Mouse (Mus musculus): Measurements from ENCODE around the gene Aipl1.
A peak's percentile ranks its signal among the peaks of the same experiment; 100 is the strongest.

The Aipl1 gene

GRCm38 (mm10) chr11:72037409-72037808 is at the start of gene Aipl1:
TSS of gene Aipl1 (minus strand) at chr11:72037509.
- no peak for DNase-seq (ENCODE audit: low spot score in 2 of 2)

- no peak for DNase-seq (ENCODE audit: low spot score in 2 of 2)
Observed at GRCm38 (mm10) chr11:72086251-72087046, 49.1 kb upstream of the Aipl1 start.

DNA sequence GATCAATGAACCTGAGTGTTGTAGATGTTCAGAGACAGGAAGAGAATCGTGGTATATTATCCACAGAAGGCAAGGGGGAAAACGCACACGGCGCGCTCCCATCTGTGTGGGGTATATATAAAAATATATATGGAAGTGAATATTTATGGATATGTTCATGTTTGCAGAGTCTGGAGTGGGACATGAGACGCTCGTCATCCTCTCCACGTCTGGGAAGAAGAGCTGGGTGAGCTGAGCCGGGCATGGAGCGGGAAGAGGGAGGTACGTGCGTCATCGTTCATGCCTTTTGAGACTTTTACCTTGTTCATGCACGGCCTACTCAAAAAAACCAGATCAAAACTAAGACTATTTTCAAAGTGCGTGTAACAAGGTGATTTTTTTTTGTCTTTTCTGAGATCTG is 47.0 kb upstream of the Aipl1 start:
- DNase-seq (ENCODE audit: low spot score in 2 of 2) = no peak

GRCm38 (mm10) chr11:72082601-72083000 is 45.3 kb upstream of the Aipl1 start:
- DNase-seq (ENCODE audit: low spot score in 2 of 2) = no peak

GRCm38 (mm10) chr11:72080461-72080860 is 43.2 kb upstream of the Aipl1 start:
- DNase-seq (ENCODE audit: low spot score in 2 of 2) = no peak

DNA sequence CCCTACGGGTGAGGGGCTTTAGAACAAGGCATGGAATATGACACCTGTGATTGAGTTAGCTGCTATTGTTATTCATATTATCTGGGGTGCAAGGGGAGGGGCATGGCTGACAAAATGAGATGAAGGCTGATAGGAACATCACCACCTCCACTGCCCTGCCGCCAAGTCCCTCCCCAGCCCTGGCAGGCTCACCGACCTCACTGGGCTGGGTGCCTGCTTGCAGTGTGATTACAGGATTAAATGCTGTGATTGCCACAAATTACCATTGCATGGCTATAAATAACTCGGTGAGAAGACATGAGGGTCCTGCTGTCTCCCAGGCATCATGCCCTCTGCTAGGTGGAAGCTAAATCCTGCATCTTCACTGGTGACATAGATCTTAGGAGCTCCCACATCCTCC is 41.3 kb upstream of the Aipl1 start:
- DNase-seq (ENCODE audit: low spot score in 2 of 2) = no peak

DNA sequence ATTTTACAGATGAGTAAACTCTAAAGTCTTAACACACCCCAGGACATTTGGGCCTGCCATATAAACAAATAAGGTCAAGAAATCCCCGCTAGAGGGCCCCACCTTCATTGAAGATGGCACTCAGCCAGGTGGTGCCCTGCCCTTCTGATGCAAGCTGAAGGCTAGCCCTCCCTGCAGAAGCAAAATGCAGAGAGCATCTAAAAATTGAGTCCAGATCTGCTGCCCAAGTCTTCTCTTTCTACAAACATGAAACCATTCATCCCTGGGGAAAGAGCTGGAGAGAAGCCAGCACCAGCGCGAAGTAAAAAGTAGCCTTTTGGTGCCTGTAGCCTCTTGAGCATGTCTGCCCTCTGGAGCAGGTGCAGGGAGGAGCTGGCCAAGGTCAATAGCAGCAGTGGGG is 40.7 kb upstream of the Aipl1 start:
- DNase-seq (ENCODE audit: low spot score in 2 of 2) = no peak

- DNase-seq (ENCODE audit: low spot score in 2 of 2) = no peak
Observed at GRCm38 (mm10) chr11:72074230-72074629, 36.9 kb upstream of the Aipl1 start.

GRCm38 (mm10) chr11:72072331-72072905 is 35.1 kb upstream of the Aipl1 start:
- DNase-seq (ENCODE audit: low spot score in 2 of 2) = no peak

- no peak for DNase-seq (ENCODE audit: low spot score in 2 of 2)
Observed at GRCm38 (mm10) chr11:72070733-72071132, 33.4 kb upstream of the Aipl1 start.

- DNase-seq (ENCODE audit: low spot score in 2 of 2) = no peak
Observed at GRCm38 (mm10) chr11:72068026-72068425, 30.7 kb upstream of the Aipl1 start.

- no peak for DNase-seq (ENCODE audit: low spot score in 2 of 2)
Observed at GRCm38 (mm10) chr11:72067326-72067725, 30.0 kb upstream of the Aipl1 start.

GRCm38 (mm10) chr11:72066330-72066729 is 29.0 kb upstream of the Aipl1 start:
- DNase-seq (ENCODE audit: low spot score in 2 of 2) = no peak

DNA sequence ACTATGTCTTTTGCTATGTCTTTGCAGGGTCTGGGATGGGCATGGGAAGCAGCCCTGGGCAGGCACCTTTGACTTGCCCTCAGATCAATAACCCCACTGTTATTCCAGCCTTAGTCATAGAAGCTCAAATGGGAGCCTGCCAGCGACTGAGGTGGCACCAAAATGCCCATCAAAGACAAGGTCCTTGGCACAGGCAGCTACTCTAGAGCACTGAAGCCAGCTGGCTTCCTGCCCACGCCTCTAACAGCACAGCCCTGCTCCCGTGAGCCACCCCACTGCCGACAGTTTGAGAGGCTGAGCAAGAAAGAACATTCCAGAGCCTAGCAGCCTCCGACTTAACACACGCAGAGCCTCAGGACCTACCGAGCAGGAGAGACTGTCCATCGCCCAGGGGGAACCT is 27.8 kb upstream of the Aipl1 start:
- DNase-seq (ENCODE audit: low spot score in 2 of 2) = no peak

- no peak for DNase-seq (ENCODE audit: low spot score in 2 of 2)
Observed at GRCm38 (mm10) chr11:72064414-72064813, 27.1 kb upstream of the Aipl1 start.

DNA sequence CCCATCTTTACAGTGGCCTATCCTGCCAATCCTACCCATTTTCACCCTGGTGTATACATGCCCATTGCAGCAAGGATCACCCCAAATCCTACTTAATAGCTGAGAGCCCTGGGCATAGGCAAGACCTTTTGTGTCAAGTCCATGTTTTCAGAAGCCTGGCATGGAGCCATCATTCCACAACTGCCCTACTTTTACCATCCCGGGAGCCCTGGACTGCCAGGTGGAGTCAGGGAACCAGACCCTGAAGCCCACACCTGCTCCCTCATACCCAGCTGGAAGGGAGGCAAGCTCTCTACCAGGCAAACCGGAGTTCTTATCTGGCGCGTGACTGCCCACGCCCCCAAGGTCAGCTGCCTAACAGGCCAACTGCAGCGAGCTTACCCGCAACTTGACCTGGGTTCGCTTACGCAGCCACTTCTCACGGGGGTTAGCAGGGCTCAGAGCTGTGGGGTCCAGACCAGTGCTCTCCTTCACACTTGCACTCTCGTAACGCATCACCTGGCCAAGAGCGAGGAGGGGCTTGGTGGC is 23.8 kb upstream of the Aipl1 start:
- DNase-seq (ENCODE audit: low spot score in 2 of 2) = no peak

DNA sequence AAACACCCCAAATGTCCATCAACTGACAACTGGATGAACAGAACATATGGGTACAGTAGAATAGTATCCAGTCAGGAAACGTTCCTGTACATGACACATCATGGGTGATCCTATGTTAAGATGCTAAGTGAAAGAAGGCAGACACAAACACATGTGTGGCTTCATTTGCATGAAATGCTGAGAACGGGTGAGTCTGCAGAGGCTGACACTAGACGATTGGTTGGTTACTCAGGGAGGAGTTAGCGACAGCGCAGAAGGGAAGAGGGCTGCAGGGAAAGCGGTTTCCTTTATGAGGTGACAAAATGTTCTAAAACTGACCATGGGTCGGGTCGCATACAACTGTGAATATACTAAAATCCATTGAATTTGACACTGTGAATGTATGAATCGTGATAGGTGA is 23.1 kb upstream of the Aipl1 start:
- no peak for DNase-seq (ENCODE audit: low spot score in 2 of 2)

- DNase-seq (ENCODE audit: low spot score in 2 of 2) = no peak
Observed at GRCm38 (mm10) chr11:72057166-72057565, 19.9 kb upstream of the Aipl1 start.

DNA sequence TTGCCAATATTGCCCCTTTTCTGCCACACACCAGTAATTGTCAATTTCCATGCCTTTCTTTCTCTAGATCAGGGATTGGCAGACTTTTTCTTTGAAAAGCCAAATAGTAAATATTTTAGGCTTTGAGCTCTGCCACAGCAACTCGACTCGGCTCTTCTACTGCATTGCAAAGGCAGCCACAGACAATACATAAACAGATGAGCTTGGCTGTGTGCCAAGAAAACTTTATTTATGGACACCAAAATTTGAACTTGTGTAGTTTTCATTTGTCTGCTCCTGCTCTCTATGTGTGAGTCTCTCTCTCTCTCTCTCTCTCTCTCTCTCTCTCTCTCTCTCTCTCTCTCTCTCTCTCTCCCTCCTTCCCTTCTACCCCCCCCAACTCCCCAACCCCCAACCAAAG is 17.9 kb upstream of the Aipl1 start:
- DNase-seq (ENCODE audit: low spot score in 2 of 2) = no peak

GRCm38 (mm10) chr11:72052636-72053035 is 15.3 kb upstream of the Aipl1 start:
- peak; percentile 24 to 52 for DNase-seq (ENCODE audit: low spot score in 2 of 2)

DNA sequence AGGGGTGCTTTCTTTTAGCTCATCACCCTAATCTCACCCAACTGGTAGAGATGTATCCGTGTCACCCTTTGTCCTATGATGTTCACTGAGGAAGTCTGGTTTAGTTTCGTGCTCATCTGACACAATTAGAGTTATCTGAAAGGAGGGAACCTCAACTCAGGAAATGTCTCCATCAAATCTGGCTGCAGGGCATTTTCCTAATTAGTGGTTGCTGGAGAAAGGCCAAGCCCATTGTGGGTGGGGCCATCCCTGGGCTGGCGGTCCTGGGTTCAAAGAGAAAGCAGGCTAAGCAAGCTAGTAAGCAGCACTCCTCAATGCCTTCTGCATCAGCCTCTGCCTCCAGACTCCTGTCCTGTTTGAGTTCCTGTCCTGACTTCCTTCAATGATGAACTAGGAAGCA is 14.9 kb upstream of the Aipl1 start:
- DNase-seq (ENCODE audit: low spot score in 2 of 2) = no peak

GRCm38 (mm10) chr11:72050895-72051858 is 13.9 kb upstream of the Aipl1 start:
- DNase-seq (ENCODE audit: low spot score in 2 of 2) = no peak
